Mouse (Mus musculus): ENCODE measurements at regions not wholly inside any gene's neighbourhood (a gene's known extent, or its start where the extent isn't known, plus 50 kb on each side); places are given as distances from the start of the nearest gene placed in this dataset.

DNA sequence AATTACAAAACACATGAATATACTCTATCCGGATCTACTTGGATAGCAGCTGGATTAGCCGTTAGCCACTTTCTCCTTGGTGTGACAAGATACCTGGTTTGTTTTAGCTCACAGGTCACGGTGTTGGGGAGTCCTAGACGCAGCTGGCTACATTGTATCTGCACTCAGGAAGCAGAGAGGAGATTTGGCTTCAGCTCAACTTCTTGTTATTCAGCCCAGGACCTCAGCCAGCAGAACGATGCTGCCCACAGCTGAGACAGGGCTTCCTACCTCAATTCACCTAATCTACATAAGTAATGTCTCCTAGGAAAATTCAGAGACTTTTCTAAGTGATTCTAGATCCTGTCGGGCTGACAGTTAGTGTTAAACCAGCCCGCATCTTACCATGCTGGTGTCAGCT, 289.4 kb downstream of the 3100002H09Rik start:
- TF ChIP-seq POLR2A (IDR thresholded peaks at IDR 0.05; ENCODE audit: insufficient read depth, low read depth, low read length) (no peak), CTCF (IDR thresholded peaks at IDR 0.05; ENCODE audit: insufficient read depth, low read depth, low read length) (no peak)

Measured in olfactory bulb, adult 2 months (tissue).